Comparison of ENCODE assay signal across 8 mouse cellular contexts in the genomic region with DNA sequence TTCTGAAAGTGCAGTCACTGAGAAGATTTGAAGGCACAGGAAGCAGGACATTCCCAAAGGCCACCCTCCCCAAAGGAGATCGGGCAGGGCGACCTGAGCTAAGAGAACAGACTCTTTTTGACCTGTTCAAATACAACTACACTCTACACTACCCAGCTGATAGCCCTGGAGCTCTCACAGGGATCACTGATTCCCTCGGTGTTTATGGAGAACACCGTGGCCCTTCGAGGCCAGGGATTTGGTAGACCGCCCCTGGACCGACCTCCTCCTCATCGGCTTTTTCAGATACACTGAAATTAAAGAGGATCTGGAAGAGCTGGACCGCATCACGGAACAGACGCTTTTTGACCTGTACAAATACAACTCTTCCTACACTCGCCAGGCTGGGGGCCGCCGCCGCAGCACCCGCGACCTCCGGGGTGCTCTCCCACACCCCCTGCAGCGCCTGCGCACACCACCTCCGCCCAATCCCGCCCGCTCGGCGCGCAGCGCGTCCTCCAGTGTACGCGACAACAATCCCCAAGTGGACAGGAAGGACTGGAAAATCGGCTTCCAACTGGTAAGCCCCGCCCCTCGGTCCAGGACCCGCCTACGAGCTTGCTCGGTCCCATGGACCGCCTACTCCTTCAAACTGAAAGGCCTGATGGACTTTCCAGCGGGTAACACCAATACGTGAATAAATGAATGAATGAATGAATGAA. TPM values are rescaled to one million over a fixed set of nuclear protein-coding genes. Genes with fewer than 3 reads are reported as not detected.
DNase-seq lines count a peak whose midpoint lies in the region; ATAC-seq and TF ChIP-seq lines count a peak whose summit lies in the region.

No protein-coding gene starts in this region.

- H3K79me2 ChIP-seq in MEL (ENCODE audit: control insufficient read depth, insufficient read depth, low read length, poor library complexity), result no peaks in the 10 kb centered on the region

- H3K27ac ChIP-seq in MEL (ENCODE audit: control insufficient read depth, low read depth, low read length), result no peak overlapping the region
- H3K27ac ChIP-seq in forebrain, embryonic 16.5 days (ENCODE audit: low read length), result no peak overlapping the region
- peak overlapping the region; percentile 44; the same call in 1 of the 2 replicates for H3K27ac ChIP-seq in liver, postnatal 0 days (ENCODE audit: low read depth)
- no peak overlapping the region for H3K27ac ChIP-seq in neural tube, embryonic 13.5 days (replicated peaks)

- no peaks in the 10 kb centered on the region for H3K9me3 ChIP-seq in MEL (replicated peaks; ENCODE audit: insufficient read depth, low read length)
- no peaks in the 10 kb centered on the region for H3K9me3 ChIP-seq in forebrain, embryonic 16.5 days (ENCODE audit: control insufficient read depth, low read length)
- H3K9me3 ChIP-seq in liver, postnatal 0 days (ENCODE audit: low read length), result no peaks in the 10 kb centered on the region
- H3K9me3 ChIP-seq in neural tube, embryonic 13.5 days, result no peaks in the 10 kb centered on the region

- H3K4me1 ChIP-seq in MEL (ENCODE audit: control insufficient read depth in 1 of 2, insufficient read depth in 2 of 2, low read length in 2 of 2), result no peaks in the 10 kb centered on the region
- H3K4me1 ChIP-seq in forebrain, embryonic 16.5 days (replicated peaks; ENCODE audit: control insufficient read depth, insufficient read depth, low read length), result peaks cover 7% of the 10 kb centered on the region; the same call in 1 of the 2 replicates
- H3K4me1 ChIP-seq in liver, postnatal 0 days (ENCODE audit: insufficient read depth), result peaks cover 6% of the 10 kb centered on the region
- peaks cover 5% of the 10 kb centered on the region; the same call in 1 of the 2 replicates for H3K4me1 ChIP-seq in neural tube, embryonic 13.5 days (replicated peaks)

- H3K4me2 ChIP-seq in forebrain, embryonic 16.5 days (ENCODE audit: low read length), result peak overlapping the region; percentile 93
- H3K4me2 ChIP-seq in liver, postnatal 0 days (ENCODE audit: low read depth, low read length), result peak overlapping the region; percentile 70
- H3K4me2 ChIP-seq in neural tube, embryonic 13.5 days, result peak overlapping the region; percentile 75

- TF ChIP-seq EP300 in MEL (IDR thresholded peaks at IDR 0.05; ENCODE audit: low read depth in 1 of 2, low read length in 2 of 2), result no peak
- no peak for TF ChIP-seq EP300 in liver, postnatal 0 days (IDR thresholded peaks at IDR 0.05; ENCODE audit: low read depth)

- peak overlapping the region; percentile 52 for H3K9ac ChIP-seq in MEL (ENCODE audit: control insufficient read depth, low read depth, low read length, poor library complexity, severe bottlenecking)
- peak overlapping the region; percentile 66 for H3K9ac ChIP-seq in forebrain, embryonic 16.5 days (replicated peaks; ENCODE audit: low read depth, low read length)
- H3K9ac ChIP-seq in liver, postnatal 0 days (replicated peaks), result peak overlapping the region; percentile 45; the same call in 1 of the 2 replicates
- peak overlapping the region; percentile 68 for H3K9ac ChIP-seq in neural tube, embryonic 13.5 days

- TF ChIP-seq POLR2A in MEL (IDR thresholded peaks at IDR 0.05; ENCODE audit: control insufficient read depth in 1 of 2, insufficient read depth in 1 of 2, low read depth in 1 of 2, low read length in 2 of 2, poor library complexity in 1 of 2), result no peak

- TF ChIP-seq CTCF in MEL (IDR thresholded peaks at IDR 0.05 in 2 of 3, conservative IDR thresholded peaks at IDR 0.05 in 1 of 3; ENCODE audit: control insufficient read depth in 1 of 3, insufficient read depth in 1 of 3, low read depth in 2 of 3, low read length in 3 of 3, poor library complexity in 1 of 3, severe bottlenecking in 1 of 3), result no peak
- TF ChIP-seq CTCF in liver, postnatal 0 days (IDR thresholded peaks at IDR 0.05; ENCODE audit: low read depth), result no peak

- peak overlapping the region; percentile 60 for H3K4me3 ChIP-seq in MEL (ENCODE audit: control insufficient read depth in 1 of 2, insufficient read depth in 1 of 2, low read depth in 2 of 2, low read length in 2 of 2)
- H3K4me3 ChIP-seq in forebrain, embryonic 16.5 days (replicated peaks; ENCODE audit: low read length), result peak overlapping the region; percentile 61
- H3K4me3 ChIP-seq in liver, postnatal 0 days (ENCODE audit: low read depth, low read length), result peak overlapping the region; percentile 39
- H3K4me3 ChIP-seq in neural tube, embryonic 13.5 days, result peak overlapping the region; percentile 47

- TF ChIP-seq RAD21 in MEL (IDR thresholded peaks at IDR 0.05; ENCODE audit: low read depth, low read length), result no peak

- peak; percentile 88 for ATAC-seq in forebrain, embryonic 16.5 days
- peak; percentile 89 for ATAC-seq in liver, postnatal 0 days
- peak; percentile 90 for ATAC-seq in neural tube, embryonic 13.5 days (ENCODE audit: low read depth)

- peak; percentile 70 for DNase-seq in MEL (ENCODE audit: low read depth, low spot score)
- peak; percentile 25 for DNase-seq in cerebellum, adult 11 months
- peak; percentile 91 to 92 for DNase-seq in heart, postnatal 14 days
- peak; percentile 36 to 70 for DNase-seq in layer of hippocampus, adult 18-20 months (ENCODE audit: low spot score in 2 of 2)
- DNase-seq in liver, postnatal 0 days, result peak; percentile 87
- DNase-seq in thymus, postnatal 0 days (ENCODE audit: low spot score), result peak; percentile 49

- peaks cover 2 to 8% of the 10 kb centered on the region in 2 experiments for H3K27me3 ChIP-seq in MEL (ENCODE audit: control insufficient read depth in 1 of 2, insufficient read depth in 2 of 2, low read length in 2 of 2)
- H3K27me3 ChIP-seq in forebrain, embryonic 16.5 days (replicated peaks; ENCODE audit: control insufficient read depth, insufficient read depth, low read length), result no peaks in the 10 kb centered on the region
- H3K27me3 ChIP-seq in liver, postnatal 0 days (ENCODE audit: insufficient read depth, low read length), result no peaks in the 10 kb centered on the region
- H3K27me3 ChIP-seq in neural tube, embryonic 13.5 days, result no peaks in the 10 kb centered on the region

- H3K36me3 ChIP-seq in MEL (ENCODE audit: control insufficient read depth in 1 of 2, insufficient read depth in 2 of 2, low read length in 2 of 2), result no peaks in the 10 kb centered on the region; a peak in 1 of 4 replicates
- H3K36me3 ChIP-seq in forebrain, embryonic 16.5 days (ENCODE audit: control insufficient read depth, insufficient read depth), result no peaks in the 10 kb centered on the region
- no peaks in the 10 kb centered on the region for H3K36me3 ChIP-seq in liver, postnatal 0 days (replicated peaks; ENCODE audit: insufficient read depth, low read length)
- no peaks in the 10 kb centered on the region for H3K36me3 ChIP-seq in neural tube, embryonic 13.5 days

- WGBS in forebrain, embryonic 16.5 days, result under 1% methylated on average over 39 of the region's 39 CpGs
- WGBS in liver, postnatal 0 days (ENCODE audit: insufficient replicate concordance), result 2% methylated on average over 39 of the region's 39 CpGs
- under 1% methylated on average over 39 of the region's 39 CpGs for WGBS in neural tube, embryonic 13.5 days

- intact Hi-C loops in heart, postnatal 14 days (cut with DNase I), result loop anchor here (2.0 kb wide), 2 partner anchors 18 to 32 kb away; a partner anchor contains a TSS

RNA-seq across cellular contexts. Expression of a gene that starts 10.3 kb away (rescaled TPM):
- 0.07 TPM in 1 of 2 replicates, not detected in the other for total RNA-seq in MEL (2012; rRNA removed)
- under 1 TPM in 1 of 2 experiments, not detected in 1; 0.50 TPM for polyA plus RNA-seq in MEL (2012; ENCODE audit: insufficient read depth in 1 of 2, insufficient read length in 2 of 2, low read depth in 1 of 2, low replicate concordance in 2 of 2, missing spikeins in 1 of 2)
- polyA plus RNA-seq in forebrain, embryonic 16.5 days (2015; fragmentation: Nextera tagmentation; extraction: Ambion mirVana), result 0.34 and 0.39 TPM in 2 replicates
- total RNA-seq in heart, postnatal 14 days (2021), result 1 to 10 TPM in 1 of 2 experiments, under 1 TPM in 1; 1.00 to 1.1 TPM
- 1 to 10 TPM; 3.6 to 6.6 TPM for total RNA-seq in layer of hippocampus, adult 18-20 months (2021)
- polyA plus RNA-seq in liver, postnatal 0 days (2015; fragmentation: Nextera tagmentation; extraction: Ambion mirVana), result 0.76 and 1.1 TPM in 2 replicates
- 0.36 and 0.63 TPM in 2 replicates for polyA plus RNA-seq in neural tube, embryonic 13.5 days (2015; fragmentation: Nextera tagmentation; extraction: Ambion mirVana)
- polyA plus RNA-seq in thymus, postnatal 0 days (2015; fragmentation: Nextera tagmentation; extraction: Ambion mirVana), result 9.0 and 9.5 TPM in 2 replicates

RNA-seq across cellular contexts. Expression of a gene that starts 17.1 kb away (rescaled TPM):
- 35.0 and 47.6 TPM in 2 replicates for total RNA-seq in MEL (2012; rRNA removed)
- 10 to 100 TPM in 1 of 2 experiments, not detected in 1; 64.2 TPM for polyA plus RNA-seq in MEL (2012; ENCODE audit: insufficient read depth in 1 of 2, insufficient read length in 2 of 2, low read depth in 1 of 2, low replicate concordance in 2 of 2, missing spikeins in 1 of 2)
- 10.4 and 11.6 TPM in 2 replicates for polyA plus RNA-seq in forebrain, embryonic 16.5 days (2015; fragmentation: Nextera tagmentation; extraction: Ambion mirVana)
- 10 to 100 TPM; 34.6 to 36.0 TPM for total RNA-seq in heart, postnatal 14 days (2021)
- total RNA-seq in layer of hippocampus, adult 18-20 months (2021), result 1 to 10 TPM; 6.5 to 7.4 TPM
- 31.8 TPM in 2 replicates for polyA plus RNA-seq in liver, postnatal 0 days (2015; fragmentation: Nextera tagmentation; extraction: Ambion mirVana)
- polyA plus RNA-seq in neural tube, embryonic 13.5 days (2015; fragmentation: Nextera tagmentation; extraction: Ambion mirVana), result 16.3 and 17.5 TPM in 2 replicates
- 29.6 and 30.9 TPM in 2 replicates for polyA plus RNA-seq in thymus, postnatal 0 days (2015; fragmentation: Nextera tagmentation; extraction: Ambion mirVana)

RNA-seq across cellular contexts. Expression of a gene that starts 18.4 kb away (rescaled TPM):
- 16.6 and 22.0 TPM in 2 replicates for total RNA-seq in MEL (2012; rRNA removed)
- polyA plus RNA-seq in MEL (2012; ENCODE audit: insufficient read depth in 1 of 2, insufficient read length in 2 of 2, low read depth in 1 of 2, low replicate concordance in 2 of 2, missing spikeins in 1 of 2), result 10 to 100 TPM in 1 of 2 experiments, not detected in 1; 43.4 TPM
- 13.2 and 18.2 TPM in 2 replicates for polyA plus RNA-seq in forebrain, embryonic 16.5 days (2015; fragmentation: Nextera tagmentation; extraction: Ambion mirVana)
- 10 to 100 TPM; 63.4 to 70.7 TPM for total RNA-seq in heart, postnatal 14 days (2021)
- 10 to 100 TPM; 11.7 to 11.8 TPM for total RNA-seq in layer of hippocampus, adult 18-20 months (2021)
- polyA plus RNA-seq in liver, postnatal 0 days (2015; fragmentation: Nextera tagmentation; extraction: Ambion mirVana), result 40.5 and 41.1 TPM in 2 replicates
- polyA plus RNA-seq in neural tube, embryonic 13.5 days (2015; fragmentation: Nextera tagmentation; extraction: Ambion mirVana), result 17.5 and 21.5 TPM in 2 replicates
- 67.3 and 67.9 TPM in 2 replicates for polyA plus RNA-seq in thymus, postnatal 0 days (2015; fragmentation: Nextera tagmentation; extraction: Ambion mirVana)

RNA-seq across cellular contexts. Expression of a gene that starts 44.9 kb away (rescaled TPM):
- total RNA-seq in MEL (2012; rRNA removed), result not detected in 2 replicates
- under 1 TPM in 1 of 2 experiments, not detected in 1; 0.06 TPM for polyA plus RNA-seq in MEL (2012; ENCODE audit: insufficient read depth in 1 of 2, insufficient read length in 2 of 2, low read depth in 1 of 2, low replicate concordance in 2 of 2, missing spikeins in 1 of 2)
- not detected in 2 replicates for polyA plus RNA-seq in forebrain, embryonic 16.5 days (2015; fragmentation: Nextera tagmentation; extraction: Ambion mirVana)
- total RNA-seq in heart, postnatal 14 days (2021), result not detected
- total RNA-seq in layer of hippocampus, adult 18-20 months (2021), result not detected
- polyA plus RNA-seq in liver, postnatal 0 days (2015; fragmentation: Nextera tagmentation; extraction: Ambion mirVana), result not detected in 2 replicates
- polyA plus RNA-seq in neural tube, embryonic 13.5 days (2015; fragmentation: Nextera tagmentation; extraction: Ambion mirVana), result not detected in 2 replicates
- 0.22 and 0.36 TPM in 2 replicates for polyA plus RNA-seq in thymus, postnatal 0 days (2015; fragmentation: Nextera tagmentation; extraction: Ambion mirVana)

RNA-seq across cellular contexts. Expression of a gene that starts 49.8 kb away (rescaled TPM):
- total RNA-seq in MEL (2012; rRNA removed), result not detected in 2 replicates
- polyA plus RNA-seq in MEL (2012; ENCODE audit: insufficient read depth in 1 of 2, insufficient read length in 2 of 2, low read depth in 1 of 2, low replicate concordance in 2 of 2, missing spikeins in 1 of 2), result under 1 TPM in 1 of 2 experiments, not detected in 1; 0.13 TPM
- polyA plus RNA-seq in forebrain, embryonic 16.5 days (2015; fragmentation: Nextera tagmentation; extraction: Ambion mirVana), result 0.07 TPM in 1 of 2 replicates, not detected in the other
- total RNA-seq in heart, postnatal 14 days (2021), result not detected
- under 1 TPM; 0.13 to 0.17 TPM for total RNA-seq in layer of hippocampus, adult 18-20 months (2021)
- polyA plus RNA-seq in liver, postnatal 0 days (2015; fragmentation: Nextera tagmentation; extraction: Ambion mirVana), result 1.1 and 1.2 TPM in 2 replicates
- 0.23 TPM in 1 of 2 replicates, not detected in the other for polyA plus RNA-seq in neural tube, embryonic 13.5 days (2015; fragmentation: Nextera tagmentation; extraction: Ambion mirVana)
- 1.0 and 1.2 TPM in 2 replicates for polyA plus RNA-seq in thymus, postnatal 0 days (2015; fragmentation: Nextera tagmentation; extraction: Ambion mirVana)

Comparison
In these comparisons a context has a peak if more than half of its experiments do, and no peak if none do; other contexts are left out.
1. DNase-seq: peak in every context shown above with its lines; median percentile 92 in heart, postnatal 14 days; 87 in liver, postnatal 0 days; 70 in MEL; 53 in layer of hippocampus, adult 18-20 months; 49 in thymus, postnatal 0 days; 25 in cerebellum, adult 11 months.